Mouse (Mus musculus): ENCODE measurements at regions not wholly inside any gene's neighbourhood (a gene's known extent, or its start where the extent isn't known, plus 50 kb on each side); places are given as distances from the start of the nearest gene placed in this dataset.

DNA sequence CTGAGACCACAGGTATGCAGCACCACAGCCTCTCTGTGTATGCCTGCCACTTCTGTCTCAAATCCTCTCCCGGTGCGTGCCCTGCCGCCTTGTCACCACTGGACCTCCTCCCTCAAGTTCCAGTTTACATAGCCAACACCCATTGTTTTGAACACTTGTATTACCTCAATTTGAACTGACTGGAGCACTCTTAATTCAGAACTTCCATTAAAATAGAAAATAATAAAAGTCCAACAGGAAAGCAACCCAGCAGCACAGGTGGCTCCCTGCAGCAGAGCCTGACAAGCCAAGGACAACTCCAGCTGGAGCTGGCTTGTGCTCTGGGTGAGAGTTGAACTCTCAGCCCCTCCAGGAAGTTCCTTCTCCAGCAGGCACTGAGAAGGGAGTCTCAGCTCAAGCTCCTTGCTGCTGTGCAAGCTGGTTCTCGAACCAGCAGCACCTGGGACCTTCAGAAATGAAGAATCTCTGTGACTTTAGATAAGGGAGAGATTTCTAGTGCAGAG lies 120.5 kb downstream of the Chic2 start:
- WGBS: 45% methylated on average over 4 of the region's 4 CpGs
- no peak for TF ChIP-seq POLR2A (IDR thresholded peaks at IDR 0.05; ENCODE audit: borderline replicate concordance, extremely low read depth, low read depth, low read length)
- TF ChIP-seq CTCF (IDR thresholded peaks at IDR 0.05; ENCODE audit: insufficient read depth, low read length): no peak
- no peak for DNase-seq
- H3K4me1 ChIP-seq (ENCODE audit: control insufficient read depth, insufficient read depth, low read length): no peaks in the 10 kb centered on the region
- H3K4me3 ChIP-seq (replicated peaks; ENCODE audit: extremely low read depth, low read depth, low read length): no peak overlapping the region

DNA sequence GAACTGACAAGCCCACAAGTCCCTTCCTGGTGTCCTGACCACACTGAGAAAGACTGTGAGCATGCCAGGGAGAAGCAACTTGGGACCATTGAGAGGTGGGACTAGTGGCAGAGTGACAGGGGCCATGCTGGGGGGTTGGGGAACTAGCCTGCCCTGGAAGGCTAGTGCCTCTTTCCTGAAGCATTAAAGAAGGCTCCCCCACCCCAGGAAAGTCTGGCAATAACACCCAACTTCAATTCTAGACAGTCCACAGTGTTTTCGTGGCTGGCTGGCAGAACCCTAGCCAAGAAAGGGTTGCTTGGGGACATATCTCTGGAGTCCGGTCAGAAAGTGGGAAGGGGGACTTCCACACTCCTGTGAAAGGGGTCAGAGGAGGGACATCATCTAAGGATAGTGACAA lies 121.2 kb downstream of the Chic2 start:
- TF ChIP-seq POLR2A (IDR thresholded peaks at IDR 0.05; ENCODE audit: borderline replicate concordance, extremely low read depth, low read depth, low read length): no peak
- TF ChIP-seq CTCF (IDR thresholded peaks at IDR 0.05; ENCODE audit: insufficient read depth, low read length): no peak
- no peak for DNase-seq
- 66% methylated on average over 2 of the region's 2 CpGs for WGBS
- Histone ChIP-seq H3K4me1 (ENCODE audit: control insufficient read depth, insufficient read depth, low read length) (no peaks in the 10 kb centered on the region), H3K4me3 (replicated peaks; ENCODE audit: extremely low read depth, low read depth, low read length) (no peak overlapping the region)

DNA sequence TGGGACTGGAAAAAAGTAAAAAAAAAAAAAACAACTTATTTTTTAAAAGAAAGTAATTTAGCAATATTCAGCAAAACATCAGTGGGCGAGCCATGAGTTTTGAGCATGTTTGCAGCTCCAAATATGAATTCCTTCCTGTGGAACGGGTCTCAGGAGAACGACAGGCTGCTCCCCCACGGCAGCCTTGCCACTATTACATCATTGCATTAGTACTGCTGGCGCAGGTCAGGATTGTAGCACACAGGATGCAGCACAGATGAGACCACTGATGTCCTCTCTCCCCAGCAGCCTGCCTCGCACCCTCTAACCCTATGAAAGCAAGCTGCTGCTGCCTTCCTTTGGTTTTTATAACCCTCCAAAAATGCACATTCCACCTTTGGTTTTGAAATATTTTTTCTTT lies 121.7 kb downstream of the Chic2 start:
- no peak overlapping the region for H3K4me3 ChIP-seq (replicated peaks; ENCODE audit: extremely low read depth, low read depth, low read length)
- TF ChIP-seq POLR2A (IDR thresholded peaks at IDR 0.05; ENCODE audit: borderline replicate concordance, extremely low read depth, low read depth, low read length): no peak
- no peak for TF ChIP-seq CTCF (IDR thresholded peaks at IDR 0.05; ENCODE audit: insufficient read depth, low read length)
- H3K4me1 ChIP-seq (ENCODE audit: control insufficient read depth, insufficient read depth, low read length): no peaks in the 10 kb centered on the region
- DNase-seq: no peak
- WGBS: 52% methylated on average over 6 of the region's 6 CpGs

DNA sequence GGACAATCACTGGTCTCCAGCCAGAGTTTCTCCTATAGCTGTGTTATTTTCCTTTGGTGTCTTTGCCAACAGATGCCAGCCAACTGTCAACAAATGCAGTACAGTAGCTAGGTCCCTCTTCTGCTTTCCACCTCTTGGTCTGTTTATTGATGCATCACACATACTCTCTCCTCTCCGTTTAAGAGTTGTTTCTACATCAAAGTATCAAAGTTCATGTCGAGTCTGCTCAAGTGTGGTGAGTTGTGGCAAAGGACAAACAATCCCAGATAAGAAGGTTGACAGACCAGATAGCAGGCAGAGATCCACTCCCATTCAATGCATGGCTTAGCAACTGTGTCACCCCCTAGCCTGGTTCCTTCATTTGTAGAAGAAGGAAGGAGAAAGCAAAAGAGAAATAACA lies 123.6 kb downstream of the Chic2 start:
- no peak for DNase-seq
- no peak for TF ChIP-seq CTCF (IDR thresholded peaks at IDR 0.05; ENCODE audit: insufficient read depth, low read length)
- H3K4me1 ChIP-seq (ENCODE audit: control insufficient read depth, insufficient read depth, low read length): no peaks in the 10 kb centered on the region
- no peak overlapping the region for H3K4me3 ChIP-seq (replicated peaks; ENCODE audit: extremely low read depth, low read depth, low read length)
- 33% methylated on average over 2 of the region's 2 CpGs for WGBS

DNA sequence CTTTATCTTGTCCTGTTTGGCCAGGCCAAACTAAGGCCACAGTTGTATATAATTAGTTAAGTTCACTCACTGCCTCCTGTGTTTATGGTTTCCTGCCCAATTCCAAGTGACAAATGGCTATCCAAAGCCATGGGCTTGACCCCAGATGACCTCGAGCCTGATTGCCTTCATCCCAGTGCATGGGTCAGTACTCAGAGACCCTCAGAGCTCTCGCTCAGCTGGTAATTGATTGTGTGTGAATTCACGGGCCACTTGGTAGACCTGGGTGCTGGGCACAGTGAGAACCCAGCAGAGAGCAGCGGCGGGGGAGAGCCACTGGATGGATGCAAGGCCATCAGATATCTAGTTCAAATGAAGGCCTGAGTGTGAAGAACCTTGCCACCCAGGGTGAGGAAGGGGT lies 124.1 kb downstream of the Chic2 start:
- H3K4me3 ChIP-seq (replicated peaks; ENCODE audit: extremely low read depth, low read depth, low read length): no peak overlapping the region
- no peak for TF ChIP-seq CTCF (IDR thresholded peaks at IDR 0.05; ENCODE audit: insufficient read depth, low read length)
- TF ChIP-seq POLR2A (IDR thresholded peaks at IDR 0.05; ENCODE audit: borderline replicate concordance, extremely low read depth, low read depth, low read length): no peak
- 64% methylated on average over 5 of the region's 5 CpGs for WGBS
- no peaks in the 10 kb centered on the region for H3K4me1 ChIP-seq (ENCODE audit: control insufficient read depth, insufficient read depth, low read length)
- no peak for DNase-seq

DNA sequence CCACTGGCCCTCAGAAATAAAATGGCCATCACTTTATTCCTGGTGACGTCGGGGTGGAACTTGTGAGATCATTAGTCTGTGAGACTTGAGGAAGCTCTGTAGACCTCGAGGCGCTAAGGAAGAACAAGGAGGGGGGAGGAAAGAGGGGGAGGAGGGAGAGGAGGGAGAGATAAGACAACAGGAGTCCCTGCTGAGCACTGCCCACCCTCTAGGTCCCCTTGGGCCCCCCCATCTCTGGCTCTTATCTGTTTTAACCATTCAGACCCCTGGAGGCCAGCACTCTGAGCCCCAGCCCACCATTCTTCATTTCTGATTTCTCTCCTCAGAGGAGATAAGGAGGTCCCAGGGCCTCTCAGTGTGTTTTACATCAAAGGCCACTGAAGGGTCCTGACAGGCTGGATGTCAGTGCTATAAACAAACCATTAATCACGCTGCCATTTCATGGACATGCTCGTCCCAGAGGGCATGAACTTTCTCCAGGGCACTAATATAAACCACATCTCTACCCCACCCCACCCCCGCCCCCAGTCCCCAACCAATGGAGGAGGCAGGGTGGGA lies 139.0 kb downstream of the Chic2 start:
- Histone ChIP-seq H3K4me1 (ENCODE audit: control insufficient read depth, insufficient read depth, low read length) (no peaks in the 10 kb centered on the region), H3K4me3 (replicated peaks; ENCODE audit: extremely low read depth, low read depth, low read length) (no peak overlapping the region)
- no peak for DNase-seq
- TF ChIP-seq CTCF (IDR thresholded peaks at IDR 0.05; ENCODE audit: insufficient read depth, low read length) (no peak), POLR2A (IDR thresholded peaks at IDR 0.05; ENCODE audit: borderline replicate concordance, extremely low read depth, low read depth, low read length) (no peak)
- 17% methylated on average over 7 of the region's 7 CpGs for WGBS

DNA sequence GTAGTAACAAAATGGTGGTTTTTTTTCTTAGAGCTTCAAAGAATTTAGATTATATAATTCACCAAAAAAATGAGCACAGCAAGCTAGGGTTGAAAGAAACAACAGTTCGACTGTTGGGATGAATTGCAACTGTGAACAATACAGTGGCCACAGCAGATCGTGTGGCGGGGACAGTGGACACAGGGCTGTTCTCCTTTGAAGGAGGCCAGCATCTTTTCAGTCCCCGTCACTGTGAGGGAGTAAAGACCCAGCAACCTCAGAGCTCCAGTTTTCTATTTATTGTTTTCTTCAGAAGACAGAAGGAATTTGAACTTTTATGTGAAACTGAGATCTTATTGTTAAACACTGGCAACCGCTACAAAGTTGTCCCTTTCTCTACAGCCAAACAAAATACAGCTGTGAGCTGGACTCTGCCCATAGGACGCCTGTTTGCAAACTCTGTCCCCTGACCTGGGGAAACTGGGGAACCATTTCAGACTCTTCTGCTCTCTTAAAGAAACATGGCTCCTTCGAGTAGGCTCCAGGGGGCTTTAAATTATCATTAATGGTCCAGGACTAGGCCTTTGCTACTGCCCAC lies 139.6 kb downstream of the Chic2 start:
- no peaks in the 10 kb centered on the region for H3K4me1 ChIP-seq (ENCODE audit: control insufficient read depth, insufficient read depth, low read length)
- TF ChIP-seq CTCF (IDR thresholded peaks at IDR 0.05; ENCODE audit: insufficient read depth, low read length) (no peak), POLR2A (IDR thresholded peaks at IDR 0.05; ENCODE audit: borderline replicate concordance, extremely low read depth, low read depth, low read length) (no peak)
- no peak overlapping the region for H3K4me3 ChIP-seq (replicated peaks; ENCODE audit: extremely low read depth, low read depth, low read length)
- DNase-seq: no peak
- WGBS: 52% methylated on average over 7 of the region's 7 CpGs

DNA sequence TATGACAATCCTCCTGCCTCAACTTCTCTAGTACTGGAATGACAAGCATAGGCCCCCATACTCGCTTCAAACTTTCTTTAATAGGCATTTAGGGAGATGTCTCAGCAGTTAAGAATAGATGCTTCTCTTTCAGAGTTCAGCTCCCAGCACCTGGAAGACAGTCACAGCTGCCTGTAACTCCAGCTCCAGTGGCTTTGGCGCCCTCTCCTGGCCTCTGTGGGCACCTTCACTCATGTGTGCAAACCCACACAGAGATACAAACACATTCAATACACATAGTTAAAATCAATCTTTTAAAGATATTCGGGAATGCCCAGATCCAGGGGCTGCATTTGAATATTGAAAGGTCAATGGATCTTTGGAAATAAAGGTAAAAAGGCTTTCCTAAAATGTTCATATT lies 140.2 kb downstream of the Chic2 start:
- no peaks in the 10 kb centered on the region for H3K4me1 ChIP-seq (ENCODE audit: control insufficient read depth, insufficient read depth, low read length)
- 80% methylated on average over 3 of the region's 3 CpGs for WGBS
- H3K4me3 ChIP-seq (replicated peaks; ENCODE audit: extremely low read depth, low read depth, low read length): no peak overlapping the region
- DNase-seq: no peak
- TF ChIP-seq CTCF (IDR thresholded peaks at IDR 0.05; ENCODE audit: insufficient read depth, low read length) (no peak), POLR2A (IDR thresholded peaks at IDR 0.05; ENCODE audit: borderline replicate concordance, extremely low read depth, low read depth, low read length) (no peak)

DNA sequence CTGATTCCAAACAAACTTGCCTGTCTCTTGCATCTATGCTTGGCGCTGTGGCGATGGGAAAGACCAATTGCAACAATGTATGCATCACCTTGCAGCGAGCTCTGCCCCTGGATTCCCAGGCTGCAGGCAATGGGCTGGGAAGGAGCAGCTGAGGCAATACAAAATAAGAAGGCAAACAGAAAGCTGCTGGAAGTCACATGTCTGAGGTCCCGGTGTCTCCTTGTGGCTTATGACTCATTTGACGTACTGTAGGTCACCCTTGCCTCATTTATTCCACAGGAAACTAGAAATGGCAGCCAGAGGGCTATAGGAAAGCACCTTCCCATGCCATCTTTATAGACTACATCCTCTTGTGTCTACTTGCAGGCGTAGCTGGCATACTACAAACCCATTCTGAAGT lies 140.9 kb downstream of the Chic2 start:
- TF ChIP-seq CTCF (IDR thresholded peaks at IDR 0.05; ENCODE audit: insufficient read depth, low read length) (no peak), POLR2A (IDR thresholded peaks at IDR 0.05; ENCODE audit: borderline replicate concordance, extremely low read depth, low read depth, low read length) (no peak)
- Histone ChIP-seq H3K4me3 (replicated peaks; ENCODE audit: extremely low read depth, low read depth, low read length) (no peak overlapping the region), H3K4me1 (ENCODE audit: control insufficient read depth, insufficient read depth, low read length) (no peaks in the 10 kb centered on the region)
- DNase-seq: no peak
- WGBS: 79% methylated on average over 6 of the region's 6 CpGs

DNA sequence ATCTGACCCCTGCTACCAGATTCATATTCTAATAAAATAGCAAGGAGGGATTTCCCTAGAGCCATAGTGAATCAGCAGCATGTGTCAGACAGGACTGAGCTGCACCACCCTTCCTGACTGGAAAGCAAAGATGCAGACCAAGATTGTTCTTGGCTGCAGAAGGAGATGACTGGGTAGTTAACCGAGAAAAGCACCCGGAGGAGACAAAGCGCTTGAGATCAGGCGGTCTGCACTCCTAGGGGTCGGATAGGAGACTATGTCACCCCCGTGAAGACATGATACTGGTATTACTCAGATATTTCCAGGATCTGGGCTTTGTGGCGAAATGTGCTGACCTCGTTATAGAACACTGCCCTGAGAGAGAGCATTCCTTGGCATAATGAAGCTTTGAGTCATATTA lies 147.4 kb downstream of the Chic2 start:
- H3K4me1 ChIP-seq (ENCODE audit: control insufficient read depth, insufficient read depth, low read length): no peaks in the 10 kb centered on the region
- no peak overlapping the region for H3K4me3 ChIP-seq (replicated peaks; ENCODE audit: extremely low read depth, low read depth, low read length)
- DNase-seq: no peak
- no peak for TF ChIP-seq POLR2A (IDR thresholded peaks at IDR 0.05; ENCODE audit: borderline replicate concordance, extremely low read depth, low read depth, low read length)
- 78% methylated on average over 8 of the region's 8 CpGs for WGBS
